Mouse (Mus musculus): ENCODE results near the gene Aknad1. TPM values are rescaled to one million over a fixed set of nuclear protein-coding genes. Genes with fewer than 3 reads are reported as not detected.

Aknad1 gene
- total and polyA plus RNA-seq, 3 experiments: not detected

DNA sequence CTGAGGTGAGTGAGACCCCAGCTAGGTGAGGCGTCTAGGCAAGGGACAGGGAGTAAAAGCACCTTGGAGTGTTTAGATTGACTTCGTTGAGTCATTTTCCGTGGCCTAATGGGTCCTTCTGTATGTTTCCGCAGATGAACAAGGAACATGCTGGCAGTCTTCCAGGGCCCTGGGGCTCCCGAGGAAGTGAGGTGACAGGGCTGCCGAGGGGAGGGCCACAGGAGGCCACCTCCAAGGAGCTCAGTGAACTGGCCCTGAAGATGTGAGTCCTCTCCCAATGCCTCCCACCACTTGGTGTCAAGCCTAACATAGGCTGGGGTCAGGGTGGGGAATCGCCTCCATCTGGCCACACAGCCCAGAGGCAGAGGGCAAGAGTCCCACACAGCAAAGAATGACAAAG is 25.5 kb downstream of the Aknad1 start:
- H3K27ac ChIP-seq (ENCODE audit: insufficient read depth, low read depth): no peak overlapping the region
- in situ Hi-C loops (cut with MboI; ENCODE audit: low pct_ligation_motif_present, low pct_unique_long_range_greater_than_20kb, low sequenced_read_pairs): no loop called here
- H3K27me3 ChIP-seq (replicated peaks): no peaks in the 10 kb centered on the region
- TF ChIP-seq BHLHE40 (IDR thresholded peaks at IDR 0.05; ENCODE audit: low read depth, low read length) (no peak), USF2 (conservative IDR thresholded peaks at IDR 0.05; ENCODE audit: low read depth, low read length) (no peak), MAFK (IDR thresholded peaks at IDR 0.05; ENCODE audit: insufficient replicate concordance, low read length) (no peak), RAD21 (IDR thresholded peaks at IDR 0.05; ENCODE audit: low read depth, low read length) (no peak), TCF12 (IDR thresholded peaks at IDR 0.05; ENCODE audit: low read depth, low read length) (no peak), ZMIZ1 (IDR thresholded peaks at IDR 0.05; ENCODE audit: low read depth, low read length) (no peak)
- no peaks in the 10 kb centered on the region for H3K36me3 ChIP-seq (replicated peaks in 1 of 2; ENCODE audit: control insufficient read depth in 1 of 2, insufficient read depth in 1 of 2, low read length in 1 of 2)
- no peak for DNase-seq (ENCODE audit: extremely low read depth)
- H3K79me2 ChIP-seq (replicated peaks; ENCODE audit: control insufficient read depth, extremely low read depth, insufficient read depth, poor library complexity, severe bottlenecking): no peaks in the 10 kb centered on the region
- H3K4me2 ChIP-seq (ENCODE audit: insufficient read depth, low read depth, poor library complexity, severe bottlenecking): no peak overlapping the region
- no peak overlapping the region for H3K9ac ChIP-seq (ENCODE audit: insufficient read depth, low read depth)
- peaks cover 0 to 4% of the 10 kb centered on the region in 2 experiments; a peak in 1 of 4 replicates for H3K4me1 ChIP-seq (ENCODE audit: control insufficient read depth in 1 of 2, insufficient read depth in 2 of 2)
- H3K4me3 ChIP-seq (replicated peaks in 1 of 3; ENCODE audit: low read depth in 2 of 3, low read length in 2 of 3, poor library complexity in 1 of 3): no peak overlapping the region
- no peaks in the 10 kb centered on the region for H3K9me3 ChIP-seq (replicated peaks; ENCODE audit: low read length)
- dilution Hi-C loops (cut with MboI; ENCODE audit: extremely low pct_ligation_motif_present, extremely low pct_unique_long_range_greater_than_20kb, low sequenced_read_pairs): no loop called here

- Histone ChIP-seq H3K27ac (ENCODE audit: insufficient read depth, low read depth) (no peak overlapping the region), H3K79me2 (replicated peaks; ENCODE audit: control insufficient read depth, extremely low read depth, insufficient read depth, poor library complexity, severe bottlenecking) (no peaks in the 10 kb centered on the region), H3K9me3 (replicated peaks; ENCODE audit: low read length) (no peaks in the 10 kb centered on the region), H3K9ac (ENCODE audit: insufficient read depth, low read depth) (no peak overlapping the region), H3K36me3 (replicated peaks in 1 of 2; ENCODE audit: control insufficient read depth in 1 of 2, insufficient read depth in 1 of 2, low read length in 1 of 2) (no peaks in the 10 kb centered on the region), H3K4me2 (ENCODE audit: insufficient read depth, low read depth, poor library complexity, severe bottlenecking) (no peak overlapping the region), H3K27me3 (replicated peaks) (no peaks in the 10 kb centered on the region), H3K4me3 (replicated peaks in 1 of 3; ENCODE audit: low read depth in 2 of 3, low read length in 2 of 3, poor library complexity in 1 of 3) (no peak overlapping the region), H3K4me1 (ENCODE audit: control insufficient read depth in 1 of 2, insufficient read depth in 2 of 2) (peaks cover 0 to 4% of the 10 kb centered on the region in 2 experiments; a peak in 1 of 4 replicates)
- no peak for TF ChIP-seq GABPA (IDR thresholded peaks at IDR 0.05; ENCODE audit: insufficient replicate concordance, low read depth, low read length)
- TF ChIP-seq MYC (IDR thresholded peaks at IDR 0.05; ENCODE audit: low read depth, low read length): no peak
- no peak for TF ChIP-seq MEF2A (IDR thresholded peaks at IDR 0.05; ENCODE audit: borderline replicate concordance, low read depth, low read length)
- dilution Hi-C loops (cut with MboI; ENCODE audit: extremely low pct_ligation_motif_present, extremely low pct_unique_long_range_greater_than_20kb, low sequenced_read_pairs) (no loop called here), in situ Hi-C loops (cut with MboI; ENCODE audit: low pct_ligation_motif_present, low pct_unique_long_range_greater_than_20kb, low sequenced_read_pairs) (no loop called here)
- DNase-seq (ENCODE audit: extremely low read depth): no peak
These were observed 26.0 kb downstream of the Aknad1 start for GRCm38 (mm10) chr3:108765476-108765875.

- H3K36me3 ChIP-seq (replicated peaks in 1 of 2; ENCODE audit: control insufficient read depth in 1 of 2, insufficient read depth in 1 of 2, low read length in 1 of 2): no peaks in the 10 kb centered on the region
- H3K4me3 ChIP-seq (replicated peaks in 1 of 3; ENCODE audit: low read depth in 2 of 3, low read length in 2 of 3, poor library complexity in 1 of 3): no peak overlapping the region
- peaks cover 0 to 7% of the 10 kb centered on the region in 2 experiments; a peak in 1 of 4 replicates for H3K4me1 ChIP-seq (ENCODE audit: control insufficient read depth in 1 of 2, insufficient read depth in 2 of 2)
- no peak overlapping the region for H3K4me2 ChIP-seq (ENCODE audit: insufficient read depth, low read depth, poor library complexity, severe bottlenecking)
- dilution Hi-C loops (cut with MboI; ENCODE audit: extremely low pct_ligation_motif_present, extremely low pct_unique_long_range_greater_than_20kb, low sequenced_read_pairs) (no loop called here), in situ Hi-C loops (cut with MboI; ENCODE audit: low pct_ligation_motif_present, low pct_unique_long_range_greater_than_20kb, low sequenced_read_pairs) (no loop called here)
- H3K27me3 ChIP-seq (replicated peaks): no peaks in the 10 kb centered on the region
- no peak overlapping the region for H3K27ac ChIP-seq (ENCODE audit: insufficient read depth, low read depth)
- no peaks in the 10 kb centered on the region for H3K79me2 ChIP-seq (replicated peaks; ENCODE audit: control insufficient read depth, extremely low read depth, insufficient read depth, poor library complexity, severe bottlenecking)
- TF ChIP-seq BHLHE40 (IDR thresholded peaks at IDR 0.05; ENCODE audit: low read depth, low read length) (no peak), MEF2A (IDR thresholded peaks at IDR 0.05; ENCODE audit: borderline replicate concordance, low read depth, low read length) (no peak), SIN3A (IDR thresholded peaks at IDR 0.05; ENCODE audit: low read length) (no peak), USF2 (conservative IDR thresholded peaks at IDR 0.05; ENCODE audit: low read depth, low read length) (no peak), ZNF384 (IDR thresholded peaks at IDR 0.05; ENCODE audit: low read depth, low read length) (no peak), EP300 (IDR thresholded peaks at IDR 0.05; ENCODE audit: low read length) (no peak), PAX5 (IDR thresholded peaks at IDR 0.05; ENCODE audit: low read length) (no peak), UBTF (IDR thresholded peaks at IDR 0.05; ENCODE audit: low read depth, low read length) (no peak)
- no peak for DNase-seq (ENCODE audit: extremely low read depth)
- no peaks in the 10 kb centered on the region for H3K9me3 ChIP-seq (replicated peaks; ENCODE audit: low read length)
- H3K9ac ChIP-seq (ENCODE audit: insufficient read depth, low read depth): no peak overlapping the region
These were observed 27.5 kb downstream of the Aknad1 start for GRCm38 (mm10) chr3:108766943-108767342.
